Mouse (Mus musculus) fat pad, adult 2 months (tissue): ENCODE data around the gene 2510002D24Rik.
"Not testable (repeated sequence)": the region's sequence is repeated elsewhere in the genome, so short reads cannot be mapped to it uniquely, and the experiment has no call there.

Source experiments
- DNase-seq: peaks from one replicate; pipeline ENCODE4 v3.0.0-alpha.2; 2011; ENCODE audit warnings: low read depth, low spot score; ENCODE audit errors: extremely low read depth

The 2510002D24Rik gene

GRCm38 (mm10) chr16:18849521-18850190 is 13.3 kb downstream of the 2510002D24Rik start:
- not testable (repeated sequence) for DNase-seq

DNA sequence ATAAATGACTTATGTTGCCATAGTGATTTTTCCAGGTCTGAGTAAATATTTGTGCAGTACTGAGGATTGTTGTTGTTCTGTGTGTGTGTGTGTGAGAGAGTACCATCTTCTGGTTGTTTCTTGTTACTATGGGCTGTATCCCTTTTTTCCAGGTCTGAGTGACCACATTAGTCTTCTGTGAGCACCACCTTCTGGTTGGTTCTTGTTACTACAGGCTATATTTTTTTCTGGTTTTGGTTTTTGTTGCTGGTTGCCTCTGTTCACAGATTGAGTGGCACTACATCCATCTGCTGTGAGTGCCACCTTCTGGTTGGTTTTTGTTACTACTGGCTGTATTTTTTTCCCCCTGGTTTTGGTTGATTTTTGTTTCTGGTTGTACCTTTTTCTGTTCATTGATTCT is 22.2 kb downstream of the 2510002D24Rik start:
- DNase-seq: no peak

DNA sequence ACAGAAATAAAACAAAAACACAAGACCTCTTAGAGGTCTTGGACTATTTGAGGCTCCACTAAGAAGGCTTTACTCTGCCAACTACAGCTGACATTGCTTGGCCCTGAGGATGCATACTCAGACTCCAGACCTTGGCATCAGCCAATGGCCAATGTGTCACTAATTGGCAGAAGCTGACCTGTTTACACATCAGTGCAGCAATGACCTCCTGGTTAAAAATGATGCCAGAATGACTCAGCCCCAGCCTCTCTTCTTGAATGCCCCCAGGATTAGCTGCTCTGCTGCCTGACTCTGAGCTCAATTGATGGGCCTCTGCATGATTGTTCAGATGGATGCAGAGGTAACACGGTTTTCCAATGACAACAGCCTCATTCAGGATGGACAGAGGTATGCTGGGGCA is 23.8 kb downstream of the 2510002D24Rik start:
- DNase-seq: no peak

- not testable (repeated sequence) for DNase-seq
These were observed 34.1 kb downstream of the 2510002D24Rik start for GRCm38 (mm10) chr16:18870495-18870894.

- DNase-seq: no peak
These were observed 39.7 kb downstream of the 2510002D24Rik start for GRCm38 (mm10) chr16:18876091-18876441.

DNA sequence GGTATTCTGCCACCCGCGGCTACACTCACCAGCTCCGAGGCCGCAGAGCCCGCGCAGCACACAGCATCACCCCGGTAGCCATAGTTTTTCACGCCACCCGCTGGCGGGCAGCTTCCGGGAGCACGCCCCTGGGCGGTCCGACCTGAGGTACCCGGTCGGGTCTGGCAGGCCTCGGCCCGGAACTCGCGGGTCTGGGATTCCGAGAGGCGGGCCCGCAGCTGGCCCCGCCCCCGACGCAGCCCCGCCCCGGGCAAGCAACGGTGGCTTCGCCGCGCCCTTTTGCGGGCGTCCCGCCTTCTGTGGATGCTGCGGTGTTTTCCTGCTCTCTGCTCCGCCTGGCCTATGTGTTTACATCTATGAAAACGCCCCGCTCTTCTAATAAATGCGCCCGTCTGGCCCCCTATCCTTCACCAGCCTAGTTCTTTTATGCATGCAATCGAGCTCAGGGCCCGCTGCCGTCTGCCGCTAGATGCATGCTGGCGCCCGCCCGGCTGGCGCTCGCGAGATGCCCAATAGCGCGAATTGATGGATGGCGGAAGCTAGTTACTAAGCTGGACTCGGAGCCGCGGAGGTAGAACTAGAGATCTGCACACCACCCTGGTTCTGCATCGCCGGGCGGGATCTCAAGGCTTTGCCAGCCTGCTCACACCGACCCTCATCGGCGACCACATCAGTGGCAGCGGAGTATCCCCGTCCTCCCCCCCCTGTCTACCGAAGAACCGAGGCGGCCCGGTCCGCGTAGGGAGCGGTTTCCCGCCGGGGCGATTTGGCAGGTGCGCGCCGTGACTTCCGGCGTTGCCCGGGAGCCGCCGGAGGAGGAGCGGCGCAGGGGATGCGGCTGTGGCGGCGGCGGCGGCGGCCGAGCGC is 40.3 kb downstream of the 2510002D24Rik start, which contains the start of the genes Mrpl40 and Hira:
Gene Mrpl40 (minus strand): TSS at position 421 of the 867 bp plus-strand sequence.
Gene Hira (plus strand): TSS at position 596 of the 867 bp plus-strand sequence.
- DNase-seq: no peak

- DNase-seq: no peak
These were observed 41.2 kb downstream of the 2510002D24Rik start for GRCm38 (mm10) chr16:18877386-18878090.

GRCm38 (mm10) chr16:18878091-18878720 is 41.8 kb downstream of the 2510002D24Rik start:
- DNase-seq: no peak

- DNase-seq: no peak
These were observed 47.7 kb downstream of the 2510002D24Rik start for GRCm38 (mm10) chr16:18884044-18884443.
